Mouse (Mus musculus) spleen, adult 2 months (tissue): ENCODE measurements around the gene Abca1. TPM values are rescaled to one million over a fixed set of nuclear protein-coding genes. Genes with fewer than 3 reads are reported as not detected.

Experiments
- DNase-seq, 2 experiments: peaks; one replicate each; pipeline versions ENCODE4 v3.0.0 to v3.0.0-alpha.2; 2012 to 2021; ENCODE audit warnings: low spot score in 2 of 2, low read depth in 1 of 2
- H3K27ac ChIP-seq: fragments of 200-500 bp; 2 replicates; pipeline ENCODE4 v1.5.1; 2012; ENCODE audit warnings: low read length, inconsistent platforms; ENCODE audit not compliant: insufficient read depth
- H3K27me3 ChIP-seq: fragments of 200-500 bp; 2 replicates; pipeline ENCODE4 v1.6.1; 2012; ENCODE audit warnings: mild to moderate bottlenecking, moderate library complexity, low read length, inconsistent platforms; ENCODE audit not compliant: control insufficient read depth, insufficient read depth
- H3K36me3 ChIP-seq: fragments of 200-500 bp; 2 replicates; pipeline ENCODE4 v1.6.1; 2012; ENCODE audit warnings: mild to moderate bottlenecking, low read length, inconsistent platforms; ENCODE audit not compliant: control insufficient read depth, insufficient read depth
- H3K4me1 ChIP-seq: fragments of 200-500 bp; 2 replicates; pipeline ENCODE4 v1.6.1; 2011; ENCODE audit warnings: inconsistent platforms; ENCODE audit not compliant: control insufficient read depth, insufficient read depth, insufficient read length
- H3K4me3 ChIP-seq: fragments of 200-500 bp; 2 replicates; pipeline ENCODE4 v1.5.1; 2011; ENCODE audit warnings: mild to moderate bottlenecking, inconsistent platforms; ENCODE audit not compliant: insufficient read depth, insufficient read length; ENCODE audit errors: extremely low read depth
- CTCF ChIP-seq: fragments of 200-500 bp; IDR thresholded peaks from 2 replicates; pipeline ENCODE4 v1.5.1; 2011; ENCODE audit warnings: mild to moderate bottlenecking, inconsistent platforms; ENCODE audit not compliant: insufficient read depth, insufficient read length, insufficient replicate concordance; ENCODE audit errors: extremely low read depth
- POLR2A ChIP-seq: fragments of 200-500 bp; IDR thresholded peaks from 2 replicates; pipeline ENCODE4 v1.6.1; 2011; ENCODE audit warnings: low read depth, low read length, inconsistent platforms
- WGBS: fragments of 180-500 bp; shearing (Covaris S2); methylation state at CpG from one replicate; pipeline ENCODE4 v1.1.7; 2018; 5-methylcytosine and 5-hydroxymethylcytosine counted together
- polyA plus RNA-seq: library from polyadenylated mRNA; depleted of rRNA; stranded (reverse); fragments of >200 nt; gene quantifications from 2 replicates; pipeline ENCODE4 v1.2.3, GENCODE M21; 2012; rRNA removed

Gene Abca1
- polyA plus RNA-seq, 1 experiment: 7.6 TPM

DNA sequence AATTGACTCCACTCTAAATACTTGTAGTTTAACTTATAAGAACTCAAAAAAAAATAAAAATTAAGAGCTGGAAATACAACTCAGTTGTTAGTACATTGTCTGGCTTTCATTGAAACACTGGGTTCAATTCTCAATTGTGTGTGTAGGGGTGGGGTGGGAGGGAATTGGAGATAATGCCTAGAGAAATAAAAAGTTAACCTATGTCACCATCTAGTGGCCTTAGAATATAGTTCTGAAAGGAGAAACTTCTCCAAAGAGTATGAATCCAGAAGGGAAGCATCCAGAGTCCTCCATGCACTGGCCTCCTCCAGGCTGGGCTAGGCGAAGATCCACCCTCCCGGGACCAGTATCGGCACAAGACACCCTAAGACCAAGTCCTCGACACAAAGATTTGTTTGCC lies 150.5 kb downstream of the Abca1 start:
- H3K27me3 ChIP-seq: no peaks in the 10 kb centered on the region
- 79% methylated on average over 4 of the region's 4 CpGs for WGBS
- TF ChIP-seq CTCF: no peak
- no peak for TF ChIP-seq POLR2A
- peaks cover 6% of the 10 kb centered on the region for H3K4me1 ChIP-seq
- no peaks in the 10 kb centered on the region for H3K36me3 ChIP-seq
- no peak overlapping the region for H3K27ac ChIP-seq
- no peak for DNase-seq
- no peak overlapping the region for H3K4me3 ChIP-seq

- no peaks in the 10 kb centered on the region for H3K27me3 ChIP-seq
- no peaks in the 10 kb centered on the region for H3K36me3 ChIP-seq
- no peak for DNase-seq
- H3K4me1 ChIP-seq: no peaks in the 10 kb centered on the region
- TF ChIP-seq CTCF: no peak
- no peak for TF ChIP-seq POLR2A
- 21% methylated on average over 8 of the region's 8 CpGs for WGBS
- H3K27ac ChIP-seq: no peak overlapping the region
- no peak overlapping the region for H3K4me3 ChIP-seq
Measured at GRCm38 (mm10) chr4:53000154-53000553, 159.5 kb downstream of the Abca1 start.

- no peaks in the 10 kb centered on the region for H3K36me3 ChIP-seq
- no peak overlapping the region for H3K27ac ChIP-seq
- no peaks in the 10 kb centered on the region for H3K27me3 ChIP-seq
- TF ChIP-seq POLR2A (no peak), CTCF (no peak)
- DNase-seq: no peak
- H3K4me3 ChIP-seq: no peak overlapping the region
- no peaks in the 10 kb centered on the region for H3K4me1 ChIP-seq
- WGBS: 92% methylated on average over 6 of the region's 6 CpGs
Measured at GRCm38 (mm10) chr4:52999449-52999848, 160.2 kb downstream of the Abca1 start.

GRCm38 (mm10) chr4:52989248-52989647 lies 170.4 kb downstream of the Abca1 start, which contains the start of gene Nipsnap3a:
Nipsnap3a (plus strand) TSS chr4:52989272.
- DNase-seq: no peak
- no peak within 1 kb of the TSS for H3K4me3 ChIP-seq
- H3K27me3 ChIP-seq: no peaks in the 10 kb centered on the region
- H3K4me1 ChIP-seq: no peaks in the 10 kb centered on the region
- WGBS: 59% methylated on average over 12 of the region's 12 CpGs
- TF ChIP-seq CTCF (no peak), POLR2A (no peak)
- H3K27ac ChIP-seq: no peak within 1 kb of the TSS
- no peaks in the 10 kb centered on the region for H3K36me3 ChIP-seq

DNA sequence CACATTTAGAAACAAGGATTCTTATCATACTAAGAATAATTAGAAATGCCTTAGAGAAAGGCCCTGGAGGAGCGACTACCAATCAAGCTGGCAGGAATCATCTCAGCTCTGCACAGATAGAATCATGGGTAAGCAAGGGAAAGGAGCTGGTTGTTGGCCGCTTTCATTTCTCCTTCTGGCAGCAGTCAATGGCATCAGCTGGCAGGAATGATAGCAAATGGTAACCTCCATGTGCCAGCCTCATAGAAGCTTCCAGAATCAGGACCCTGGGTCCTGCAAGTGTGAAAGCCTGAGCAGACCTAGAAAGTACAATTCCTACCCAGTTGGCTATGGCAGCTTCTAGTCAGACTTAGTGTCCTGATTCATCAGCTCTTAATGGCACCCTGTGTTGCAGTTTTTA lies 173.4 kb downstream of the Abca1 start:
- H3K27ac ChIP-seq: no peak overlapping the region
- no peak overlapping the region for H3K4me3 ChIP-seq
- TF ChIP-seq POLR2A (no peak), CTCF (no peak)
- no peaks in the 10 kb centered on the region for H3K4me1 ChIP-seq
- DNase-seq: no peak
- no peaks in the 10 kb centered on the region for H3K27me3 ChIP-seq
- no peaks in the 10 kb centered on the region for H3K36me3 ChIP-seq
- 84% methylated on average over 2 of the region's 2 CpGs for WGBS

DNA sequence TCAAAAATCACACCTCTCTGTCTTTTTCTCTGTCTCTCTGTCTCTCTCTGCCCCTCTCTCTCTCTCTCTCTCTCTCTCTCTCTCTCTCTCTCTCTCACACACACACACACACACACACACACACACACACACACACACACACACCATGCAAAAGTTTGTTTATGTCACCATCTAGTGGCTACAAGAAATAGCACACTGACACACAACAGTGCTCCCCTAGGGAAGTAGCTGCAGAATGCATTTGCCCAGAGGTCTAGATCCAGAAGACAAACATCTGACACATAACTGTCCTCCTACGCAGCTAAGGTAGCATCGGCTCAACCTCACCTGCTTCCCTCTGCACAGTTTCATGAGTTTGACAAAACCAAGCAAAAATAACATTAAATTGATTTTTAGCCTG lies 174.5 kb downstream of the Abca1 start:
- DNase-seq: peak in 1 of 2 experiments; percentile 3
- WGBS: 76% methylated on average over 2 of the region's 2 CpGs
- Histone ChIP-seq H3K4me3 (no peak overlapping the region), H3K27me3 (no peaks in the 10 kb centered on the region), H3K27ac (no peak overlapping the region), H3K4me1 (no peaks in the 10 kb centered on the region), H3K36me3 (no peaks in the 10 kb centered on the region)
- no peak for TF ChIP-seq CTCF
- TF ChIP-seq POLR2A: no peak

Other genes starting within 250 kb of the Abca1 start
- gene Olfr272, start 240.7 kb downstream of the Abca1 start, polyA plus RNA-seq: not detected in 2 replicates
- not detected in 2 replicates for gene Olfr270, start 195.3 kb downstream of the Abca1 start, polyA plus RNA-seq
- gene Nipsnap3a, start 170.6 kb downstream of the Abca1 start, polyA plus RNA-seq: not detected in 2 replicates
- 12.8 and 13.4 TPM in 2 replicates for gene Nipsnap3b, start 148.0 kb downstream of the Abca1 start, polyA plus RNA-seq